Mouse (Mus musculus): ENCODE measurements at regions not wholly inside any gene's neighbourhood (a gene's known extent, or its start where the extent isn't known, plus 50 kb on each side); places are given as distances from the start of the nearest gene placed in this dataset.

GRCm38 (mm10) chr16:21364885-21365284 lies 58.0 kb upstream of the Vps8 start:
- Histone ChIP-seq H3K36me3 (ENCODE audit: control insufficient read depth, insufficient read depth, low read length, poor library complexity, severe bottlenecking) (no peaks in the 10 kb centered on the region), H3K27me3 (ENCODE audit: control insufficient read depth, insufficient read depth, low read length, poor library complexity, severe bottlenecking) (no peaks in the 10 kb centered on the region)
- DNase-seq (ENCODE audit: low read depth, low spot score), result no peak

DNA sequence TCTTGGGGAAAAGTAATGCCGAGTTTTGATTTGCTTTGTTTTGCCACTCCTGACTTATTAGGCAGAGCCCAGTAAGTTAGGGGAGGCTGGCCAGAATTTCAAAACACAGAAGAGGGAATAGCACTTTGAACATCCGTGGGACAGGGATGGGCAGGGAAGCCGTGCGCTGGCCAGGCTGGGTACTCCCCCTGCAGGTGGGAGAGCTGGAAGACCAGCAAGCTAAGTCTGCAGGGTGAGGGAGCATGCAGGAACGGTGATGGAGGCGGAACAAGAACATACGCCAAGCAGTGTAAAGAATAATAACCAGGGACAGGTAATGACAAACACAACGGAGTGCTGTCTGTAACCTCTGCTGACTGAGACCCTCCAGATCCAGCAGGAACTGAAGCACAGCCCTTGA lies 55.5 kb upstream of the Vps8 start:
- no peak for DNase-seq (ENCODE audit: low read depth, low spot score)
- H3K27me3 ChIP-seq (ENCODE audit: control insufficient read depth, insufficient read depth, low read length, poor library complexity, severe bottlenecking), result no peaks in the 10 kb centered on the region
- no peaks in the 10 kb centered on the region for H3K36me3 ChIP-seq (ENCODE audit: control insufficient read depth, insufficient read depth, low read length, poor library complexity, severe bottlenecking)

DNA sequence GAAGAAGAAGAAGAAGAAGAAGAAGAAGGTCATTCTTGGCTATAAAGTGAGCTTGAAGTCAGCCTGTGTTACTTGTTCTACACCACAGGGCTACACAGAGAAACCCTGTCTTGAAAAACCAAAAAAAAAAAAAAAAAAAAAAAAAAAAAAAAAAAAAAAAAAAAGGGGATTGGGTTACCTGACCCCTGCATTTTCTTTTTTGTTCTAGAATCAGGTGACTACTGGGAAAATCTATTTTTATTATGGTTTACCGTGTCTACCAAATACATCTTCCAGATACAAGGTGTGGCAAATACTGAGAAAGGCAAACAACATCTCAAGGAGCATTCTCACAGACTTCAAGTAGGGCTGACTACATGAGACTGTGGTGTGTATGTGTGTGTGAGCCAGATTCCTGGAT lies 54.1 kb upstream of the Vps8 start:
- DNase-seq (ENCODE audit: low read depth, low spot score), result no peak
- Histone ChIP-seq H3K36me3 (ENCODE audit: control insufficient read depth, insufficient read depth, low read length, poor library complexity, severe bottlenecking) (no peaks in the 10 kb centered on the region), H3K27me3 (ENCODE audit: control insufficient read depth, insufficient read depth, low read length, poor library complexity, severe bottlenecking) (no peaks in the 10 kb centered on the region)

GRCm38 (mm10) chr16:21369569-21370512 lies 53.1 kb upstream of the Vps8 start:
- no peak for DNase-seq (ENCODE audit: low read depth, low spot score)

More at GRCm38 (mm10) chr16:21369569-21370512, 53.1 kb upstream of the Vps8 start:
- H3K27me3 ChIP-seq (ENCODE audit: control insufficient read depth, insufficient read depth, low read length, poor library complexity, severe bottlenecking), result no peaks in the 10 kb centered on the region
- H3K36me3 ChIP-seq (ENCODE audit: control insufficient read depth, insufficient read depth, low read length, poor library complexity, severe bottlenecking), result no peaks in the 10 kb centered on the region
